Mouse (Mus musculus) bone marrow, adult 2 months (tissue): ENCODE measurements around the gene Patl2. TPM values are rescaled to one million over a fixed set of nuclear protein-coding genes. Genes with fewer than 3 reads are reported as not detected.
A peak's percentile ranks its signal among the peaks of the same experiment; 100 is the strongest.

Experiments used
- H3K27ac ChIP-seq: fragments of 200-500 bp; 2 replicates; pipeline ENCODE4 v1.5.1; 2012; ENCODE audit warnings: low read depth, mild to moderate bottlenecking, control low read depth, inconsistent platforms, low read length; ENCODE audit not compliant: control insufficient read depth, poor library complexity, insufficient read depth
- H3K4me1 ChIP-seq: fragments of 200-500 bp; 2 replicates; pipeline ENCODE4 v1.6.1; 2011; ENCODE audit warnings: low read length; ENCODE audit not compliant: control insufficient read depth, insufficient read depth
- H3K4me3 ChIP-seq: fragments of 200-500 bp; replicated peaks from 2 replicates; pipeline ENCODE3; 2011; ENCODE audit warnings: mild to moderate bottlenecking, low read depth, low read length, control low read depth; ENCODE audit not compliant: control insufficient read depth
- CTCF ChIP-seq: fragments of 200-500 bp; IDR thresholded peaks from 2 replicates; pipeline ENCODE4 v1.5.1; 2011; ENCODE audit warnings: low read length, control low read depth; ENCODE audit not compliant: control insufficient read depth, insufficient read depth
- POLR2A ChIP-seq: fragments of 200-500 bp; IDR thresholded peaks from 2 replicates; pipeline ENCODE4 v1.6.1; 2011; ENCODE audit warnings: low read depth, mild to moderate bottlenecking, control low read depth, low read length, borderline replicate concordance; ENCODE audit not compliant: control insufficient read depth
- WGBS: fragments of 180-500 bp; shearing (Covaris S2); methylation state at CpG from one replicate; pipeline ENCODE4 v1.1.7; 2018; 5-methylcytosine and 5-hydroxymethylcytosine counted together
- polyA plus RNA-seq: library from polyadenylated mRNA; stranded (reverse); fragments of >200 nt; gene quantifications from 2 replicates; pipeline ENCODE4 v1.2.4, GENCODE M21; 2011; ENCODE audit warnings: low replicate concordance; ENCODE audit not compliant: missing spikeins, insufficient read depth, insufficient read length

Gene Patl2
- polyA plus RNA-seq, 1 experiment: not detected

GRCm38 (mm10) chr2:122154479-122154878, 31.5 kb downstream of the Patl2 start:
- 84% methylated on average over 2 of the region's 2 CpGs for WGBS
- H3K4me1 ChIP-seq: peaks cover 12% of the 10 kb centered on the region; the same call in 1 of the 2 replicates
- TF ChIP-seq CTCF (no peak), POLR2A (no peak)
- H3K4me3 ChIP-seq: no peak overlapping the region
- no peak overlapping the region for H3K27ac ChIP-seq

- TF ChIP-seq CTCF (no peak), POLR2A (no peak)
- Histone ChIP-seq H3K4me1 (peaks cover 12% of the 10 kb centered on the region; the same call in 1 of the 2 replicates), H3K4me3 (no peak overlapping the region), H3K27ac (no peak overlapping the region)
- 42% methylated on average over 7 of the region's 7 CpGs for WGBS
Observed at GRCm38 (mm10) chr2:122153681-122154365, 32.2 kb downstream of the Patl2 start.

GRCm38 (mm10) chr2:122152850-122153249, 33.1 kb downstream of the Patl2 start:
- peaks cover 12% of the 10 kb centered on the region; the same call in 1 of the 2 replicates for H3K4me1 ChIP-seq
- H3K4me3 ChIP-seq: no peak overlapping the region
- WGBS: 50% methylated on average over 3 of the region's 3 CpGs
- peak overlapping the region; percentile 2; the same call in 1 of the 2 replicates for H3K27ac ChIP-seq
- TF ChIP-seq CTCF: no peak
- TF ChIP-seq POLR2A: no peak

GRCm38 (mm10) chr2:122151221-122151620, 34.8 kb downstream of the Patl2 start:
- Histone ChIP-seq H3K27ac (no peak overlapping the region), H3K4me1 (peaks cover 12% of the 10 kb centered on the region; the same call in 1 of the 2 replicates), H3K4me3 (no peak overlapping the region)
- 78% methylated on average over 1 of the region's 1 CpGs for WGBS
- no peak for TF ChIP-seq POLR2A
- no peak for TF ChIP-seq CTCF

GRCm38 (mm10) chr2:122149716-122150115, 36.3 kb downstream of the Patl2 start:
- WGBS: 14% methylated on average over 3 of the region's 3 CpGs
- Histone ChIP-seq H3K4me3 (peak overlapping the region; percentile 86), H3K4me1 (peaks cover 6% of the 10 kb centered on the region; the same call in 1 of the 2 replicates), H3K27ac (no peak overlapping the region)
- no peak for TF ChIP-seq POLR2A
- TF ChIP-seq CTCF: no peak

GRCm38 (mm10) chr2:122149316-122149715, 36.7 kb downstream of the Patl2 start:
- peaks cover 6% of the 10 kb centered on the region; the same call in 1 of the 2 replicates for H3K4me1 ChIP-seq
- TF ChIP-seq CTCF: no peak
- no peak for TF ChIP-seq POLR2A
- WGBS: 6% methylated on average over 6 of the region's 6 CpGs
- no peak overlapping the region for H3K27ac ChIP-seq
- peak overlapping the region; percentile 86 for H3K4me3 ChIP-seq

- Histone ChIP-seq H3K4me1 (peaks cover 6% of the 10 kb centered on the region; the same call in 1 of the 2 replicates), H3K4me3 (peak overlapping the region; percentile 86), H3K27ac (peak overlapping the region; percentile 96)
- 1% methylated on average over 18 of the region's 18 CpGs for WGBS
- TF ChIP-seq POLR2A (no peak), CTCF (no peak)
Observed at GRCm38 (mm10) chr2:122148242-122148917, 37.6 kb downstream of the Patl2 start.

- Histone ChIP-seq H3K4me1 (peaks cover 6% of the 10 kb centered on the region; the same call in 1 of the 2 replicates), H3K27ac (peak within 1 kb of the TSS; percentile 96), H3K4me3 (peak within 1 kb of the TSS; percentile 86)
- under 1% methylated on average over 40 of the region's 40 CpGs for WGBS
- TF ChIP-seq CTCF (no peak), POLR2A (peak; percentile 100)
Observed at GRCm38 (mm10) chr2:122147508-122148241, 38.3 kb downstream of the Patl2 start, which contains the start of gene B2m. Gene B2m (plus strand): TSS chr2:122147686.
